Mouse (Mus musculus) hindbrain, postnatal 0 days (tissue): ENCODE data around the gene Mpnd. TPM values are rescaled to one million over a fixed set of nuclear protein-coding genes. Genes with fewer than 3 reads are reported as not detected.

ENCODE experiments used
- ATAC-seq: fragments of 200-750 bp; cut with Nextera tagmentation; 2 replicates; pipeline ENCODE4 v1.8.0; 2017; ENCODE audit warnings: mild to moderate bottlenecking, moderate TSS enrichment, moderate library complexity
- DNase-seq: peaks from one replicate; pipeline ENCODE4 v3.0.0-alpha.2; 2015; ENCODE audit warnings: low spot score
- H3K27ac ChIP-seq: fragments of 300-500 bp; sonication (generic); 2 replicates; pipeline ENCODE4 v1.5.1; 2014; ENCODE audit warnings: mild to moderate bottlenecking
- H3K27me3 ChIP-seq: fragments of 300-500 bp; sonication (generic); 2 replicates; pipeline ENCODE4 v1.6.1; 2014; ENCODE audit warnings: low read length, mixed read lengths; ENCODE audit not compliant: insufficient read depth
- H3K36me3 ChIP-seq: fragments of 300-500 bp; sonication (generic); 2 replicates; pipeline ENCODE4 v1.6.1; 2014; ENCODE audit warnings: low read length, mixed read lengths; ENCODE audit not compliant: insufficient read depth
- H3K4me1 ChIP-seq: fragments of 300-500 bp; sonication (generic); 2 replicates; pipeline ENCODE4 v1.6.1; 2014; ENCODE audit warnings: antibody characterized with exemption, low read length, mixed read lengths; ENCODE audit not compliant: insufficient read depth
- H3K4me2 ChIP-seq: fragments of 300-500 bp; sonication (generic); 2 replicates; pipeline ENCODE4 v1.6.1; 2014; ENCODE audit warnings: low read depth, mild to moderate bottlenecking, low read length, moderate library complexity, mixed read lengths
- H3K4me3 ChIP-seq: fragments of 300-500 bp; sonication (generic); 2 replicates; pipeline ENCODE4 v1.5.1; 2014; ENCODE audit warnings: low read length
- H3K9ac ChIP-seq: fragments of 300-500 bp; sonication (generic); replicated peaks from 2 replicates; pipeline ENCODE4 v1.6.1; 2014; ENCODE audit warnings: mild to moderate bottlenecking, low read length, moderate library complexity, mixed read lengths
- H3K9me3 ChIP-seq: fragments of 300-500 bp; sonication (generic); 2 replicates; pipeline ENCODE4 v1.6.1; 2016; ENCODE audit warnings: low read length, mixed read lengths
- CTCF ChIP-seq: IDR thresholded peaks from 2 replicates; pipeline ENCODE4 v1.5.1; 2016; ENCODE audit warnings: antibody characterized with exemption, control low read depth, low read depth
- WGBS: fragments of 180-500 bp; shearing (Covaris S2); extraction: QIAGEN DNeasy Blood & Tissue Kit; methylation state at CpG from one replicate; pipeline ENCODE4 v1.1.7; 2014; 5-methylcytosine and 5-hydroxymethylcytosine counted together
- polyA plus RNA-seq: library from polyadenylated mRNA; unstranded; fragments of >200 nt; fragmentation: Nextera tagmentation; extraction: Ambion mirVana; gene quantifications from 2 replicates; pipeline ENCODE4 v1.2.1, GENCODE M21; 2015
- total RNA-seq: library from RNA; depleted of rRNA; stranded (reverse); fragments of >200 nt; gene quantifications from 2 replicates; pipeline ENCODE4 v1.2.3, GENCODE M21; 2014

The Mpnd gene
- total and polyA plus RNA-seq, 2 experiments from 2014 or later: 107 to 186 TPM

- H3K27ac ChIP-seq: no peak overlapping the region
- no peak for TF ChIP-seq CTCF
- DNase-seq: peak; percentile 20
- H3K4me2 ChIP-seq: no peak overlapping the region
- peaks cover 6% of the 10 kb centered on the region; the same call in 1 of the 2 replicates for H3K36me3 ChIP-seq
- H3K4me1 ChIP-seq: 0 out of 2 replicates have a peak, but pooled peaks cover 5% of the 10 kb centered on the region
- no peaks in the 10 kb centered on the region for H3K27me3 ChIP-seq
- no peak overlapping the region for H3K4me3 ChIP-seq
- H3K9ac ChIP-seq: no peak overlapping the region
- 66% methylated on average over 9 of the region's 9 CpGs for WGBS
- peak; percentile 22; the same call in 1 of the 2 replicates for ATAC-seq
- no peaks in the 10 kb centered on the region for H3K9me3 ChIP-seq
Measured at GRCm38 (mm10) chr17:56030238-56030870, 24.8 kb downstream of the Mpnd start.

DNA sequence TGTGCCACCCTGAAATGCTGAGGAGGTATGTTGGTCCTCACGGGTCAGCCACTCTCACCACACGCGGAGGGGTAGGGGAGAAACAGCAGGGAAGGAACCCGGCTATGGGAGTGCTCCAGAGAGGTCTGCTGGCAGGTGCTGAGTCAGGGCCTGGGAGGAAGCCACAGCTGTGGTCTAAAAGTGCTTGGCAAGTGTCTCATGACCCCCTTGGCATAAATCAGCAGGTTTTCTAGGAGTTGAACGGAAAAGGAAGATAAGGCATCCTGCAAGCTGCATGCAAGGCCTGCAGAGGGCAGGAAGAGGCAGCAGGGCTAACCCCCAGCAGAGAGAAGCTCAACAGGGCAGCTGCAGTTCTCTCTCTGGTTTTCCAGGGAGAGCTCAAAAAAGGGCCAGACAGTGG is 25.4 kb downstream of the Mpnd start:
- H3K4me2 ChIP-seq: no peak overlapping the region
- no peaks in the 10 kb centered on the region for H3K27me3 ChIP-seq
- no peaks in the 10 kb centered on the region for H3K9me3 ChIP-seq
- peaks cover 9% of the 10 kb centered on the region; the same call in 1 of the 2 replicates for H3K4me1 ChIP-seq
- no peak overlapping the region for H3K9ac ChIP-seq
- ATAC-seq (no peak), DNase-seq (peak; percentile 15)
- H3K27ac ChIP-seq: no peak overlapping the region
- H3K36me3 ChIP-seq: peaks cover 6% of the 10 kb centered on the region; the same call in 1 of the 2 replicates
- 0 out of 2 replicates have a peak, but pooled peaks have one; percentile 11 for TF ChIP-seq CTCF
- H3K4me3 ChIP-seq: no peak overlapping the region
- 48% methylated on average over 5 of the region's 5 CpGs for WGBS

- DNase-seq (no peak), ATAC-seq (no peak)
- Histone ChIP-seq H3K27me3 (no peaks in the 10 kb centered on the region), H3K4me1 (peaks cover 9% of the 10 kb centered on the region; the same call in 1 of the 2 replicates), H3K4me3 (no peak overlapping the region), H3K9me3 (no peaks in the 10 kb centered on the region), H3K9ac (no peak overlapping the region), H3K4me2 (no peak overlapping the region), H3K36me3 (peaks cover 6% of the 10 kb centered on the region; the same call in 1 of the 2 replicates), H3K27ac (peak overlapping the region; percentile 11; the same call in 1 of the 2 replicates)
- WGBS: 94% methylated on average over 7 of the region's 7 CpGs
- TF ChIP-seq CTCF: no peak
Measured at GRCm38 (mm10) chr17:56031431-56031830, 25.9 kb downstream of the Mpnd start.

DNA sequence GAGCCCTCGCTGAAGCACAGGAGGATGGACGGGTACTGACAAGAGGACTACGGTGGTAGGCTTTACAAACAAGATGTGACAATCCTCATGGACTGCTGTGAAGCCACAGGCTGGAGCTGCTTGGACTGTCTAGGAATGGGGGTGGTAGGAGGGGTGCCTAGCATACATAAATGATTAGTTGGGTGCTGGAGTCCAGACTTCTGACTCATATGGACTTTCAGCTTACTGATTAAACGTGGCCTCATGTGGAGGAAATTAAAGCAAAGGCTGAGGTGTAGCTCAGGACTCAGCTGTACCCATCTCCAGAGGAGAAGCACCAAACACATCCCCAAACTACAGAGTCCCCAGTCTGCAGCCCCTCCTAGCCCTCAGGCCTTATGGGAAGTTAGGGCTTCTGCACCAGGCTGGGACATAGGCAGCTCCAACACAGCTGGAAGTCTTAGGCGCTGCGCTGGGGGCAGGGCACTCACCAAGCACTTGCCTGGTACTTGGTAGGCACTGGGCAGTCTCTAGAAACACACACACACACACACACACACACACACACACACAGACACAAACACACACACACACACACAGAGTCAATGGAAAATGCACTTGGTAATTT is 26.7 kb downstream of the Mpnd start:
- H3K9me3 ChIP-seq: no peaks in the 10 kb centered on the region

GRCm38 (mm10) chr17:56032831-56033230 is 27.3 kb downstream of the Mpnd start:
- Histone ChIP-seq H3K9ac (no peak overlapping the region), H3K9me3 (no peaks in the 10 kb centered on the region), H3K27ac (no peak overlapping the region), H3K4me3 (no peak overlapping the region), H3K36me3 (peaks cover 6% of the 10 kb centered on the region; the same call in 1 of the 2 replicates), H3K4me1 (peaks cover 13% of the 10 kb centered on the region), H3K27me3 (no peaks in the 10 kb centered on the region), H3K4me2 (no peak overlapping the region)
- ATAC-seq (no peak), DNase-seq (no peak)
- 72% methylated on average over 7 of the region's 7 CpGs for WGBS
- TF ChIP-seq CTCF: no peak

More for the DNA sequence above, 26.7 kb downstream of the Mpnd start:
- WGBS: 70% methylated on average over 6 of the region's 6 CpGs
- Histone ChIP-seq H3K27ac (no peak overlapping the region), H3K4me1 (peaks cover 13% of the 10 kb centered on the region), H3K9ac (no peak overlapping the region), H3K36me3 (peaks cover 6% of the 10 kb centered on the region; the same call in 1 of the 2 replicates), H3K4me2 (no peak overlapping the region), H3K4me3 (no peak overlapping the region), H3K27me3 (no peaks in the 10 kb centered on the region)
- no peak for TF ChIP-seq CTCF
- DNase-seq (no peak), ATAC-seq (no peak)

GRCm38 (mm10) chr17:56034040-56034725 is 28.7 kb downstream of the Mpnd start:
- Histone ChIP-seq H3K27ac (no peak overlapping the region), H3K27me3 (no peaks in the 10 kb centered on the region), H3K4me1 (peaks cover 13% of the 10 kb centered on the region), H3K4me3 (no peak overlapping the region), H3K36me3 (peaks cover 6% of the 10 kb centered on the region; the same call in 1 of the 2 replicates), H3K9me3 (no peaks in the 10 kb centered on the region), H3K9ac (no peak overlapping the region), H3K4me2 (no peak overlapping the region)
- TF ChIP-seq CTCF: no peak
- 84% methylated on average over 7 of the region's 7 CpGs for WGBS
- ATAC-seq (no peak), DNase-seq (no peak)
